Mouse (Mus musculus) ES-E14 (cell line): ENCODE results near the gene Dnah1.

ENCODE experiments used
- CHD2 ChIP-seq: IDR thresholded peaks from 2 replicates; pipeline ENCODE4 v1.6.1; 2014; ENCODE audit warnings: mild to moderate bottlenecking, low read depth, low read length, inconsistent platforms
- HCFC1 ChIP-seq: IDR thresholded peaks from 2 replicates; pipeline ENCODE4 v1.6.1; 2012; ENCODE audit warnings: low read length, inconsistent platforms, borderline replicate concordance; ENCODE audit not compliant: insufficient read depth
- MAFK ChIP-seq: IDR thresholded peaks from 2 replicates; pipeline ENCODE4 v1.6.1; 2014; ENCODE audit warnings: mild to moderate bottlenecking, low read depth, low read length, inconsistent platforms; ENCODE audit not compliant: insufficient read depth
- ZC3H11A ChIP-seq: IDR thresholded peaks from 2 replicates; pipeline ENCODE4 v1.6.1; 2012; ENCODE audit warnings: low read depth, mild to moderate bottlenecking, inconsistent platforms, low read length, borderline replicate concordance
- ZNF384 ChIP-seq: IDR thresholded peaks from 2 replicates; pipeline ENCODE4 v1.6.1; 2012; ENCODE audit warnings: low read depth, low read length, inconsistent platforms

DNA sequence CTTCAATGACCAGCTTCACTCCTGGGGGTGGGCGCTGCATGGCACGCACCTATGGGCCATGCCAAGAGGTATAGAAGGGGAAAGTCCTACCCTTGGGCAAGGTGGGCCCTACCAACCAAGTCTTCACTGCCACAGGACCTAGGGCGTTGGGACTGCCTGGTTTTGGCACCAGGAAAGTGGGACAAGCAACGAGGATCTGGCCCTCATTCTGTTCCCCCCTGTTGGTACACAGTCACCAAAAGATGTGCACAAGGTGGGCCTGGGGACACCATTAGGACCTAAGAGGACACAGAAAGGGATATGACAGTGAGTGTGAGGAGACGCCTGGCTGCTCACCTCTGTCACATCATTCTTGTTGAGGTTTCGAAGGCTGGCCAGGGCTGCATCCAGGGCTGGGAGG is 52.6 kb downstream of the Dnah1 start:
- no peak for TF ChIP-seq ZC3H11A
- no peak for TF ChIP-seq MAFK
- TF ChIP-seq CHD2: no peak
- TF ChIP-seq ZNF384: no peak
- no peak for TF ChIP-seq HCFC1
